Mouse (Mus musculus): Measurements from ENCODE around the gene Ccdc33. TPM values are rescaled to one million over a fixed set of nuclear protein-coding genes. Genes with fewer than 3 reads are reported as not detected.

Gene Ccdc33
- polyA plus RNA-seq (2012; rRNA removed) = 1.2 TPM in 2 replicates

DNA sequence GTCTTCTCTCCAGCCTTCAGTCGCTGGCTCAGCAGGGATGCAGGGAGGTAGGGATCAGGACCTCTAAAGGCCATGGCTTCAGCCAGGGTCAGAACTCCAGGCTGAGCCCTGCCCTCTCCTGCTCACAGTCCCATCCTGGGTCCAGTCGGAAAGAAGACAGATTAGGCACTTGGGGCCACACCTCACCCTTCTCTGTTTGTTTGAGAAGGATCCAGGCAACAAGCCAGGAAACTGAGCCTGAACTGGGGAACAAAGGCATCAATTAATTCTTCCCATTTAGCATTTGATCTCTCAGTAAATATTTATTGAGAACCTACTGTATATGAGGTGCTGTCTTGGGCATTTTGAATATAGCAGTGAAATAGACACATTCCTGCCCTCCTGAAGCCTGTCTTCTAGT, at the start of gene Ccdc33:
Ccdc33 (minus strand) TSS at position 153 of the 400 bp plus-strand sequence.

DNA sequence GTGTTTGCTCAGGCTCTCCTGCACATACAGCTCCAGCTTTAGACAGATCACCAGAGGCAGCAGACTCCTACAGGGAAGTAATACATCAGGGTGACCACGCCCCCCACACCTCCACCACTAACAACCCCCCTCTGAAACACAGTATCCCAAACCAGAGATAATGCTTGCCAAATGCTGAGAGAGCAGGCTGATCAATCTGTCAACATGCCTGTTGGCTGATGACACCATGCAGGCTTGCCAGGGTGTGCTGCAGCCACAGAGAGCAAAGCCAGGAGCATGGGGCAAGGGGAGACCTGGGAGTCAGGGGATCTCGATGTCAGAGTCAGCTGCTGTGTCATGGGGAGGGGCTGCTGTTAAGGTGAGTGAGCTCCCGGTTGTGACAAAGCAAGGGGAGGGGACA, 55.1 kb downstream of the Ccdc33 start, which contains the start of gene Stra6:
Stra6 (plus strand) TSS at position 258 of the 400 bp plus-strand sequence.

DNA sequence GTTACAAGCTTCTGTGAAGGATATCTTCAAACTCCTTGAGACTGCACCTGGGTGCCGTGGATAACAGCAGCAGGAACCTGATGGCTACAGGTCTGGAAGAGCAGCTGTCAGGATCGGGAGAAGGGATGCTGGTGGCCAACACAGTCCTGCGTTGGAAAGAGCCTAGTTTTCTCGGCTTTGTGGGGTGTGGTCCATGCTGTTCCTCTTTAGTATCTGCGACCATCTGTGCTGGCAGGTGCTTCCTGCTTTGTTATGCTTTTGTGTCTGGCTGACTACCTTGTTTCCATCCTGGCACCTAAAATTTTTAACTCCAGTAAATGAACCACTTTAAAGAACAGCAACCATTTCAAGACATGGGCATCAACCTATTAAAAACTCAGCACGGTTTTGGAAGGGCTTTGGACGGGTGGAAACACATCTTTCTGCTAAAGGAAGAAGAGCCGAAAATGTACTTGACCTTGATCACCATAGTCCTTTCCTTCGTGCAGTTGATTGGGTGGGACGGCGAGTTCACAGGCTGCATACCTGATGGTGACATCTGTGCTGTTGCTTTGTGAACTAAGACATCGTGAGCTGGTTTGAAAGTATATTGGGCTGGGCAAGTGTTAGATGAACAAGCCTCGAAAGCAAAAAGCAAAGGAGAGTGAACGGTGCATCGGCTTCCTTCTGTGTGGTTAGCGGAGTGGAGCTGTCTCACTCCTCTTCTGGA, 112.7 kb downstream of the Ccdc33 start, which contains the start of gene Cyp11a1:
Cyp11a1 (plus strand) TSS at position 659 of the 709 bp plus-strand sequence.

Other genes starting within 250 kb of the Ccdc33 start
- 105 and 114 TPM in 2 replicates for gene Ubl7, start 207.8 kb downstream of the Ccdc33 start, polyA plus RNA-seq (2012; rRNA removed)
- gene Sema7a, start 178.7 kb downstream of the Ccdc33 start, polyA plus RNA-seq (2012; rRNA removed) = 31.7 and 38.5 TPM in 2 replicates
- 0.54 and 0.90 TPM in 2 replicates for gene Cyp11a1, start 112.4 kb downstream of the Ccdc33 start, polyA plus RNA-seq (2012; rRNA removed)
- gene Stra6, start 55.0 kb downstream of the Ccdc33 start, polyA plus RNA-seq (2012; rRNA removed) = 13.6 and 16.9 TPM in 2 replicates
- 55.0 and 138 TPM in 2 replicates for gene Islr, start 85.5 kb upstream of the Ccdc33 start, polyA plus RNA-seq (2012; rRNA removed)
- 273 and 356 TPM in 2 replicates for gene Islr2, start 85.5 kb upstream of the Ccdc33 start, polyA plus RNA-seq (2012; rRNA removed)
- gene Pml, start 131.0 kb upstream of the Ccdc33 start, polyA plus RNA-seq (2012; rRNA removed) = 8.6 and 10.5 TPM in 2 replicates
- 107 and 109 TPM in 2 replicates for gene Stoml1, start 134.3 kb upstream of the Ccdc33 start, polyA plus RNA-seq (2012; rRNA removed)
- 14.1 and 26.8 TPM in 2 replicates for gene Loxl1, start 194.4 kb upstream of the Ccdc33 start, polyA plus RNA-seq (2012; rRNA removed)

All from central nervous system, embryonic 14 days (tissue).